Mouse (Mus musculus): ENCODE results near the gene Pp2d1. TPM values are rescaled to one million over a fixed set of nuclear protein-coding genes. Genes with fewer than 3 reads are reported as not detected.

The Pp2d1 gene
- polyA plus RNA-seq, 1 experiment = not detected

DNA sequence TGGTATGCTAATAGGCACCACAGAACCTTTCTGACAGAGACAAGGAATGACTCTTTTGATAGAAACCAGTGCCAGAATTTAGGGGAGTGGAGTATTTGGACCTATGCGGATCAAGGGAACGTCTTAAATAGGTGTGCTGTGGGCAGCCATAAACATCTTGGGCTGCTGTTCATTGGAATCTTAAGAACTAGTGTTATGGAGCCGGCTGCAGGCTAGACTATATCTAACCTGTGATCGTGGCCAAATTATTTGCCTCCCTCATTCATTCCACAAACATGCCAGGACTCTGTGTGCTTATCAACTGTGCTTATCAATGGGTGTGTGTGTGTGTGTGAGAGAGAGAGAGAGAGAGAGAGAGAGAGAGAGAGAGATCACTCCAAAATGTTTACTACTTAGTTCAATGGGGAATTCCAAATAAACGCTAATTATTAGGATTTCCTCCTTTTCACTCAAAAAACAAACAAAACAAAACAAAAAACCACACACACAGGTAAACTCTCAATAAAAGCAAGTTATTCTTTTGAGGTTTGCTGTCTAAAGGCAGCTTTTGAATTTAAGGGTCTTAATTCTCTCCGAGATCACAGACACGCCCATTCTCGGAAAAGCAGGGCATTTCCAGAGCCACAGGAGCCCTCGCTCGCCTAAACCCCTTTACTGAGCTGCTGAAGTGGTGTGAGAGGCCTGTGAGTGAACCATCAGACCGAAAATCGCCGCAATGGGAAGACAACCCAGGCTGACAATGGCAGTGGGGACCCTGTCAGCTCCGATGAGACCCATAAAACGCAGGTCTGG, 61.0 kb downstream of the Pp2d1 start:
- peaks cover 8% of the 10 kb centered on the region; the same call in 1 of the 2 replicates for H3K4me1 ChIP-seq (ENCODE audit: control insufficient read depth, insufficient read depth, insufficient read length, low read length)
- H3K4me3 ChIP-seq (ENCODE audit: insufficient read depth, low read depth, low read length) = peak overlapping the region; percentile 80
- peak overlapping the region; percentile 98 for H3K27ac ChIP-seq (replicated peaks; ENCODE audit: low read depth, low read length)

DNA sequence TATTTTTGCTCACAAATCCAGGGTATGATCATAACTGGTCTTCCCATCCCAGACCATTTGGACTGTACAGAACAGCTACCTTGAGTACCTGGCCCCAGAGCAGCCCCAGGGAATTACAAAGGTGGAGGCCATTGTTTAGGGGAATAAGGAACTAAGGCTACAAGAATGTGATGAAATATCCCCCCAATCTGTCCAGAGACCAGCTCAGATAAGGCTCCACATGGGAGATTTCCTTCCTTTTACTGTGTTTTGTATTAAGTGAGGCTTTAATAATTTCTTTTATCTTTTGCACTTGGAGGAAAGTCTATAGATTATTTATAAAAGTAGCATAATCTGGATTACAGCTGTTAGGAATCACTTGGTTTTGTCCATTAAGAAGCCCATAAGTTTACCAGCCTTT, 70.6 kb downstream of the Pp2d1 start:
- no peak overlapping the region for H3K27ac ChIP-seq (replicated peaks; ENCODE audit: low read depth, low read length)
- no peaks in the 10 kb centered on the region for H3K4me1 ChIP-seq (ENCODE audit: control insufficient read depth, insufficient read depth, insufficient read length, low read length)

DNA sequence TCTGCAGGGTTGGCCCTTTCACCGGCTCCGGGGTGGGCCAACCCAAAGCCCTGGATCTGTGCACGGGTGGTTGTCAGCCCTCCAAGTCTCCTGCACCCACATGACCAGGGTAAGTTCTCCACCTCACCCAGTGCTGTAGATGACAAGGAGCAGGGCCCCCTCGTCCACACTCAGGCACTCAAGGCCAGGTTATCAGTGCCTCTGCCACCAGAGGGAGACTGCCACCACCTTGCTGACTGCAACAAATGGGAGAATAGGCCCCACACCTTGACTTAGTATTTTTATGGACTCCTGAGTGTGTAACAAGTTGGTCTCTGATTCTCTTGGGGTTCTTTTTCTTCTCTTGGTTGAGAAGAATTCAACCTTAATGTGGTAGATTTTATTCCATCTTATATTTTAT, 73.7 kb downstream of the Pp2d1 start:
- Histone ChIP-seq H3K27ac (replicated peaks; ENCODE audit: low read depth, low read length) (no peak overlapping the region), H3K4me1 (ENCODE audit: control insufficient read depth, insufficient read depth, insufficient read length, low read length) (no peaks in the 10 kb centered on the region), H3K4me3 (ENCODE audit: insufficient read depth, low read depth, low read length) (no peak overlapping the region)

More for the DNA sequence above, 70.6 kb downstream of the Pp2d1 start:
- no peak overlapping the region for H3K4me3 ChIP-seq (ENCODE audit: insufficient read depth, low read depth, low read length)

DNA sequence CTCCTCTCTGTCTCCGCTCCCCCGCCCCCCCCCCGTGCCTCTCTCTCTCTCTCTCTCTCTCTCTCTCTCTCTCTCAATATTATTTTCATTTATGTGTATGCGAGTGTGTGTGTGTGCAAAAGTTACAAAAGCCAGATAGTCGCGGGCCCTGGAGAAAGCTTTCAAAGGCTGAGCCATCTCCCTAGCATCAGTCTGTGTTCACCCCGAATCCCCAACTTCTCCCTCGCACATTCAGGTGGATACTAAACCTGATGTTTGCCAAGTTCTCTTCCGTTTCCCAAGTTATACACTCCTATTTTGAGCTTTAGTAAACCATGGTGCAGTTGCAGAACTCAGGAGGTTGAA, 75.8 kb downstream of the Pp2d1 start:
- Histone ChIP-seq H3K4me3 (ENCODE audit: insufficient read depth, low read depth, low read length) (peak overlapping the region; percentile 59), H3K4me1 (ENCODE audit: control insufficient read depth, insufficient read depth, insufficient read length, low read length) (no peaks in the 10 kb centered on the region), H3K27ac (replicated peaks; ENCODE audit: low read depth, low read length) (no peak overlapping the region)

DNA sequence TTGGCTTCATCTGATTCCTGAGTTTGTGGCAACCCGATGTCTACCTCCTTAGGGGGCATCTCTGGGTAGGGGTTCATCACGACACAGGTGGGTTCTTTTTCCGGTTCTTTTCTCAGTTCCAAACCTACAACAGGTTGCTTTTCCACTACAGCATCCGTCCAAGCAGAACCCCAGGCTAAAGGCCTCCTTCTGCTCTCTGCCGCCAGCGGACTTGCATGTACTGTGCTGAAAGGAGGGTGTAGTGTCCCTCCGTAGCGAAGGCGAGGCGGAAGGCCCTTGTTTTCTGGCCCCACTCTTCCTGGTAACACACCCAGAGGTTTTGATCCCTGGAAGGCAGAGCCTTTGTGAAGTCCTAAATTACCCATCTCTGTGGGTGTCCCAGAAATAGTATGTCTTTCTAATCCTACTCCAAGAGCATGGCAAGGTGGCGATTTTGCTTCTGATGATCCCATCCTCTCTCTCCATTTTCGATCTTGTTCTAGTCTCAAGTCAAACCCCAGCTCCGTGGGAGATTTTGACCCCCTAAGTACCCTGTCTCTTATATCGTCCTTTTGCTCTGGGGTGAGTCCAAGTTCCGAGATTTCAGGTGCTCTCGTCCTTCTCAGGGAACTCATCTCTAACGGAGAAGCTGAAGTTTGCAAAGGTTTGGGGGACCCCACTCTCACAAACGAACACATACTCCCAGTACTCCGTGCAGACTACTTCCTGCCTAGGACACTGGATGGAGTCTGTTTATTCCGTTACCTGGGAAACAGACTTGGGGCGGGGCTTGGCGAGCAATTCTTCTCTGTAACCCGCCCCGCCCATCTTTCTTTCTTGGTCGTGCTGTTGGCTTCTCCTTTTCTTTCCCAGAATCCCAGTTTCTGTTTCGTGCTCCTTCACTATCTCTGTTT, 76.4 kb downstream of the Pp2d1 start, which contains the start of gene Efhb:
TSS of gene Efhb (minus strand) at position 719 of the 893 bp plus-strand sequence.
- no peak within 1 kb of the TSS for H3K27ac ChIP-seq (replicated peaks; ENCODE audit: low read depth, low read length)

More for the DNA sequence above, 76.4 kb downstream of the Pp2d1 start, which contains the start of gene Efhb:
- H3K4me1 ChIP-seq (ENCODE audit: control insufficient read depth, insufficient read depth, insufficient read length, low read length) = no peaks in the 10 kb centered on the region
- H3K4me3 ChIP-seq (ENCODE audit: insufficient read depth, low read depth, low read length) = peak within 1 kb of the TSS; percentile 59

Other genes with a start within 250 kb of the Pp2d1 start
- gene Efhb, start 76.1 kb downstream of the Pp2d1 start, polyA plus RNA-seq (2012; ENCODE audit: insufficient read depth, insufficient read length, missing spikeins) = not detected in 2 replicates
- 58.7 and 61.9 TPM in 2 replicates for gene Rab5a, start 60.2 kb downstream of the Pp2d1 start, polyA plus RNA-seq (2012; ENCODE audit: insufficient read depth, insufficient read length, missing spikeins)
- gene Kat2b, start 27.4 kb upstream of the Pp2d1 start, polyA plus RNA-seq (2012; ENCODE audit: insufficient read depth, insufficient read length, missing spikeins) = 33.2 and 52.3 TPM in 2 replicates
- not detected in 2 replicates for gene Sgo1, start 149.9 kb upstream of the Pp2d1 start, polyA plus RNA-seq (2012; ENCODE audit: insufficient read depth, insufficient read length, missing spikeins)

Data from brown adipose tissue, adult 24 weeks (tissue).